Mouse (Mus musculus) heart, adult 2 months (tissue): ENCODE data around the gene Foxa1. TPM values are rescaled to one million over a fixed set of nuclear protein-coding genes. Genes with fewer than 3 reads are reported as not detected.
A peak's percentile ranks its signal among the peaks of the same experiment; 100 is the strongest.

Experiments used
- DNase-seq, 2 experiments: peaks; one replicate each; pipeline ENCODE4 v3.0.0; 2021
- H3K27ac ChIP-seq: fragments of 200-600 bp; 2 replicates; pipeline ENCODE4 v1.8.1; 2022
- H3K27me3 ChIP-seq: fragments of 200-500 bp; 2 replicates; pipeline ENCODE4 v1.6.1; 2012; ENCODE audit warnings: mild to moderate bottlenecking, low read length, inconsistent platforms, mixed read lengths; ENCODE audit not compliant: control insufficient read depth, insufficient read depth
- H3K36me3 ChIP-seq: fragments of 200-500 bp; 2 replicates; pipeline ENCODE4 v1.6.1; 2012; ENCODE audit warnings: low read length, inconsistent platforms; ENCODE audit not compliant: control insufficient read depth, insufficient read depth
- H3K4me1 ChIP-seq: fragments of 200-500 bp; 2 replicates; pipeline ENCODE4 v1.6.1; 2011; ENCODE audit warnings: low read length; ENCODE audit not compliant: control insufficient read depth, insufficient read depth
- H3K4me3 ChIP-seq: fragments of 200-600 bp; 2 replicates; pipeline ENCODE4 v1.8.1; 2022
- H3K79me2 ChIP-seq: fragments of 200-500 bp; replicated peaks from 2 replicates; pipeline ENCODE4 v1.6.1; 2012; ENCODE audit warnings: mild to moderate bottlenecking, inconsistent platforms, low read length, moderate library complexity, mixed read lengths; ENCODE audit not compliant: control insufficient read depth, insufficient read depth
- H3K9ac ChIP-seq: fragments of 200-500 bp; 2 replicates; pipeline ENCODE4 v1.6.1; 2012; ENCODE audit warnings: low read depth, mild to moderate bottlenecking, control low read depth, inconsistent platforms, low read length, mixed read lengths
- CTCF ChIP-seq: fragments of 200-600 bp; IDR thresholded peaks from 2 replicates; pipeline ENCODE4 v1.8.1; 2022; ENCODE audit warnings: antibody characterized with exemption, mild to moderate bottlenecking, moderate library complexity
- EP300 ChIP-seq: fragments of 200-500 bp; IDR thresholded peaks from 2 replicates; pipeline ENCODE4 v1.6.1; 2011; ENCODE audit warnings: low read depth, low read length, control low read depth; ENCODE audit not compliant: insufficient read depth
- POLR2A ChIP-seq: fragments of 200-500 bp; IDR thresholded peaks from 2 replicates; pipeline ENCODE4 v1.6.1; 2011; ENCODE audit warnings: mild to moderate bottlenecking, low read depth, low read length, control low read depth; ENCODE audit not compliant: insufficient read depth
- WGBS: fragments of 180-500 bp; shearing (Covaris S2); methylation state at CpG from one replicate; pipeline ENCODE4 v1.1.7; 2018; 5-methylcytosine and 5-hydroxymethylcytosine counted together
- intact Hi-C: fragments of 180-260 bp; cut with DNase I; formaldehyde crosslinking; loops from one replicate; pipeline ENCODE4 v1.15.1; 2025
- polyA plus RNA-seq: library from polyadenylated mRNA; depleted of rRNA; stranded (reverse); fragments of >200 nt; gene quantifications from 2 replicates; pipeline ENCODE4 v1.2.3, GENCODE M21; 2012
- total RNA-seq, 2 experiments: library from RNA; stranded (reverse); gene quantifications; 2 replicates each; pipeline ENCODE4 v1.2.3; 2021

The Foxa1 gene
- total and polyA plus RNA-seq, 3 experiments = 1.00 TPM; not detected in 2

GRCm38 (mm10) chr12:57552286-57552685 lies 5.6 kb upstream of the Foxa1 start:
- intact Hi-C loops = no loop called here

GRCm38 (mm10) chr12:57550881-57551280 lies 4.2 kb upstream of the Foxa1 start:
- Histone ChIP-seq H3K9ac (no peak overlapping the region), H3K27ac (no peak overlapping the region), H3K4me1 (no peaks in the 10 kb centered on the region), H3K79me2 (no peaks in the 10 kb centered on the region), H3K36me3 (no peaks in the 10 kb centered on the region), H3K4me3 (no peak overlapping the region), H3K27me3 (peaks cover 21% of the 10 kb centered on the region)
- no peak for DNase-seq
- WGBS = 13% methylated on average over 8 of the region's 8 CpGs
- TF ChIP-seq EP300 (no peak), CTCF (no peak), POLR2A (no peak)
- intact Hi-C loops = no loop called here

More at GRCm38 (mm10) chr12:57552286-57552685, 5.6 kb upstream of the Foxa1 start:
- WGBS = 21% methylated on average over 3 of the region's 3 CpGs
- no peak for DNase-seq
- no peaks in the 10 kb centered on the region for H3K36me3 ChIP-seq
- no peak overlapping the region for H3K9ac ChIP-seq
- H3K79me2 ChIP-seq = no peaks in the 10 kb centered on the region
- no peak overlapping the region for H3K27ac ChIP-seq
- TF ChIP-seq EP300 (no peak), POLR2A (no peak), CTCF (no peak)
- H3K4me3 ChIP-seq = no peak overlapping the region
- no peaks in the 10 kb centered on the region for H3K4me1 ChIP-seq
- peaks cover 16% of the 10 kb centered on the region for H3K27me3 ChIP-seq

GRCm38 (mm10) chr12:57550181-57550808 lies 3.6 kb upstream of the Foxa1 start:
- Histone ChIP-seq H3K4me1 (no peaks in the 10 kb centered on the region), H3K27me3 (peaks cover 23% of the 10 kb centered on the region), H3K27ac (no peak overlapping the region), H3K4me3 (no peak overlapping the region), H3K36me3 (no peaks in the 10 kb centered on the region), H3K9ac (no peak overlapping the region), H3K79me2 (no peaks in the 10 kb centered on the region)
- intact Hi-C loops = no loop called here
- 4% methylated on average over 31 of the region's 31 CpGs for WGBS
- no peak for DNase-seq
- TF ChIP-seq CTCF (no peak), EP300 (no peak), POLR2A (no peak)

GRCm38 (mm10) chr12:57549667-57550160 lies 3.0 kb upstream of the Foxa1 start:
- Histone ChIP-seq H3K4me3 (no peak overlapping the region), H3K27ac (no peak overlapping the region), H3K9ac (no peak overlapping the region), H3K79me2 (no peaks in the 10 kb centered on the region), H3K4me1 (no peaks in the 10 kb centered on the region), H3K36me3 (no peaks in the 10 kb centered on the region), H3K27me3 (peaks cover 22% of the 10 kb centered on the region)
- no peak for DNase-seq
- intact Hi-C loops = loop anchor here (5.0 kb wide), 1 partner anchor 267 kb away; no protein-coding TSS in a partner anchor
- 3% methylated on average over 15 of the region's 15 CpGs for WGBS
- TF ChIP-seq POLR2A (no peak), CTCF (no peak), EP300 (no peak)

- no peaks in the 10 kb centered on the region for H3K36me3 ChIP-seq
- peaks cover 22% of the 10 kb centered on the region for H3K27me3 ChIP-seq
- no peak overlapping the region for H3K9ac ChIP-seq
- WGBS = 3% methylated on average over 25 of the region's 25 CpGs
- intact Hi-C loops = loop anchor here (5.0 kb wide), 1 partner anchor 267 kb away; no protein-coding TSS in a partner anchor
- no peak overlapping the region for H3K4me3 ChIP-seq
- no peak overlapping the region for H3K27ac ChIP-seq
- H3K79me2 ChIP-seq = no peaks in the 10 kb centered on the region
- TF ChIP-seq POLR2A = no peak
- no peak for TF ChIP-seq EP300
- TF ChIP-seq CTCF = no peak
- H3K4me1 ChIP-seq = no peaks in the 10 kb centered on the region
- no peak for DNase-seq
These were observed 2.4 kb upstream of the Foxa1 start for GRCm38 (mm10) chr12:57548981-57549666.

GRCm38 (mm10) chr12:57548352-57548980 lies 1.8 kb upstream of the Foxa1 start:
- DNase-seq = no peak
- 4% methylated on average over 20 of the region's 20 CpGs for WGBS
- Histone ChIP-seq H3K27me3 (peaks cover 24% of the 10 kb centered on the region), H3K9ac (no peak overlapping the region), H3K27ac (no peak overlapping the region), H3K4me1 (no peaks in the 10 kb centered on the region), H3K36me3 (no peaks in the 10 kb centered on the region), H3K4me3 (no peak overlapping the region), H3K79me2 (no peaks in the 10 kb centered on the region)
- intact Hi-C loops = loop anchor here (5.0 kb wide), 1 partner anchor 266 kb away; no protein-coding TSS in a partner anchor
- no peak for TF ChIP-seq POLR2A
- TF ChIP-seq CTCF = 0 out of 2 replicates have a peak, but pooled peaks have one; percentile 9
